Mouse (Mus musculus) intestine, embryonic 16.5 days (tissue): ENCODE measurements around the gene Ltbp1. TPM values are rescaled to one million over a fixed set of nuclear protein-coding genes. Genes with fewer than 3 reads are reported as not detected.

Experiments
- ATAC-seq: fragments of 200-750 bp; cut with Nextera tagmentation; 2 replicates; pipeline ENCODE4 v1.8.0; 2017; ENCODE audit warnings: moderate TSS enrichment, moderate library complexity
- H3K27ac ChIP-seq: fragments of 300-500 bp; sonication (generic); 2 replicates; pipeline ENCODE4 v1.5.1; 2014; ENCODE audit warnings: mild to moderate bottlenecking, low read length
- H3K27me3 ChIP-seq: fragments of 300-500 bp; sonication (generic); replicated peaks from 2 replicates; pipeline ENCODE4 v1.6.1; 2014; ENCODE audit warnings: low read length, control low read depth, mixed read lengths; ENCODE audit not compliant: control insufficient read depth, insufficient read depth
- H3K36me3 ChIP-seq: fragments of 300-500 bp; sonication (generic); 2 replicates; pipeline ENCODE4 v1.6.1; 2014; ENCODE audit warnings: low read length, control low read depth; ENCODE audit not compliant: control insufficient read depth, insufficient read depth
- H3K4me1 ChIP-seq: fragments of 300-500 bp; sonication (generic); 2 replicates; pipeline ENCODE4 v1.6.1; 2014; ENCODE audit warnings: low read length, control low read depth, mixed read lengths; ENCODE audit not compliant: control insufficient read depth, insufficient read depth
- H3K4me2 ChIP-seq: fragments of 300-500 bp; sonication (generic); 2 replicates; pipeline ENCODE4 v1.6.1; 2014; ENCODE audit warnings: low read depth, low read length, control low read depth
- H3K4me3 ChIP-seq: fragments of 300-500 bp; sonication (generic); 2 replicates; pipeline ENCODE4 v1.5.1; 2014; ENCODE audit warnings: mild to moderate bottlenecking, low read length
- H3K9ac ChIP-seq: fragments of 300-500 bp; sonication (generic); 2 replicates; pipeline ENCODE4 v1.6.1; 2014; ENCODE audit warnings: low read depth, low read length
- H3K9me3 ChIP-seq: fragments of 300-500 bp; sonication (generic); 2 replicates; pipeline ENCODE4 v1.6.1; 2016; ENCODE audit warnings: low read length, control low read depth; ENCODE audit not compliant: control insufficient read depth
- WGBS: fragments of 180-500 bp; shearing (Covaris S2); extraction: QIAGEN DNeasy Blood & Tissue Kit; methylation state at CpG from one replicate; pipeline ENCODE4 v1.1.7; 2014; 5-methylcytosine and 5-hydroxymethylcytosine counted together
- polyA plus RNA-seq: library from polyadenylated mRNA; unstranded; fragments of >200 nt; fragmentation: Nextera tagmentation; extraction: Ambion mirVana; gene quantifications from 2 replicates; pipeline ENCODE4 v1.2.1, GENCODE M21; 2015

The Ltbp1 gene
- polyA plus RNA-seq, 1 experiment from 2014 or later, result 12.2 TPM

DNA sequence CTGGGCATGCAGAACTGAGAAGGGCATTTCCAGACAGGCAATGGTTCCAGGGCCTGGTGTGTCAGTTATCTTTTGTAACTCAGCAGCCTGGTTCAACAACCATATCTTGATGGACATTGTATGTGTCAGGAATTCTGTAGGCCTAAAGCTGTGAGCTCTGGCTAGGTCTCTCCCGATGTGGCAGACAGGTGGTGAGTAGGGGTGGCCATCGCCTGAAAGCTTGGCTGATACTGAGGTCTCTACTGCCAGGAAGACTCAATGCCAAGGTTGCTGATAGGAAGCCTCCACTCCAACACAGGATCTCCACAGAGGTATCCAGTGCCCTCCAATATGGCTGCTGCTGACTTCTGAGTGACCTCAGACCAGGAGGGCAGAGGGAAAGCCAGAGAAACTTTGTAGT, 66.4 kb downstream of the Ltbp1 start:
- no peaks in the 10 kb centered on the region for H3K27me3 ChIP-seq
- no peak for ATAC-seq
- no peaks in the 10 kb centered on the region for H3K36me3 ChIP-seq
- no peak overlapping the region for H3K4me3 ChIP-seq
- H3K4me2 ChIP-seq, result no peak overlapping the region
- H3K27ac ChIP-seq, result no peak overlapping the region
- no peaks in the 10 kb centered on the region for H3K9me3 ChIP-seq
- H3K9ac ChIP-seq, result no peak overlapping the region
- H3K4me1 ChIP-seq, result peaks cover 7% of the 10 kb centered on the region; the same call in 1 of the 2 replicates
- WGBS, result 78% methylated on average over 2 of the region's 2 CpGs

DNA sequence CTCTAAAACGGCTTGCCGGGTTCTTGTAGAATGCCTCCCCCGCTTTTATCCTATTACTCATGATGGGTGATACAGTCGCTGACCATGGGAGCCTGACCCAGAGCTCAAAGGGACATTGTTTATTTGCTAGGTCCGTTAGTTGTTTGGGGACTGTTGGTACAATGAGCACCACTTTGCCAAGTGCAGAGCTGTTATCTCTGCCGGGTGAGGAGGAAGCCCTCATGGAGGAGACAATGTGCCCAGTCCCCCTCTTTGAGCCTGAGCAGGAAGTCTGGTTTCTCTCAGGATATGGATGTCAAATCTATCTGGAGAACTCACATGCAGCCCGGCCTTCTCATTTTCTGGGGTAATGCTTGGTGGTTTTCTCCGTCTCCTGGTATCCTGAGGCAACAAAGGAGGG, 68.5 kb downstream of the Ltbp1 start:
- 39% methylated on average over 8 of the region's 8 CpGs for WGBS
- H3K4me2 ChIP-seq, result no peak overlapping the region

DNA sequence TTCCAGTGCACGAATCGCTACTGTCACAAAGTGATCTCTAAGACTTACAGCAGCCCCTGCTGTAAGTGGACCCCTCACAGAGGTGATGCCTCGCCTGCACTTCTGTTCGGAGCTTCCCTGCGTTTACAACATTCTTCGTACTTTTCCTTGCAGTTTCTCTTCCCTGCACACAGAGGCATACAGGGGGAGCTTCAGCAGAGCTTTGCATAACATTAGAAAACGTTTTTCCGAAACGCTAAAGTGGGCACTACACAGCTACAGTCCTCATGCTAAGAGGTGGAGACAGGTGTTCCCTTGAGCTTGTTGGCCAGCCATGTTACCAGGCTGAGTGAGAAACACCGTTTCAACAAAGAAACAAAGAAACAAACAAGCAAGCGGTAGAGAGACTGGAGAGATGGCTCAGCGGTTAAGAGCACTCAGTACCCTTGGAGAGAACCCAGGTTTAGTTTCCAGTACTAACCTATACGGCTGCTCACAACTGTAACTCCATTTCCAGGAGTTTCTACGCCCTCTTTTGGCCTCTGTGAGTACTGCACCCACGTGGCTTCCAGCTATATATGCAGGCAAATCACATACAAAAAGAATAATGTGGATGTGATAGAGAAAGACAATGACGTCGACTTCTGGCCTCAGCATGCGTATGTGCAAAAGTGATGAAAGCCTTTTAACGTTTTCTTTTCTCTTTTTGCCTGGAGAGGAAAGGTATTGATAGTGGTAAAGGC, 69.8 kb downstream of the Ltbp1 start:
- Histone ChIP-seq H3K9me3 (no peaks in the 10 kb centered on the region), H3K4me3 (no peak overlapping the region), H3K4me2 (no peak overlapping the region), H3K36me3 (no peaks in the 10 kb centered on the region), H3K27me3 (no peaks in the 10 kb centered on the region), H3K27ac (no peak overlapping the region), H3K4me1 (peaks cover 7% of the 10 kb centered on the region; the same call in 1 of the 2 replicates), H3K9ac (no peak overlapping the region)
- ATAC-seq, result no peak
- WGBS, result 64% methylated on average over 19 of the region's 19 CpGs

More for the DNA sequence above, 68.5 kb downstream of the Ltbp1 start:
- H3K27ac ChIP-seq, result no peak overlapping the region
- H3K9ac ChIP-seq, result no peak overlapping the region
- no peak overlapping the region for H3K4me3 ChIP-seq
- peak; percentile 40; the same call in 1 of the 2 replicates for ATAC-seq
- H3K9me3 ChIP-seq, result no peaks in the 10 kb centered on the region
- H3K27me3 ChIP-seq, result no peaks in the 10 kb centered on the region
- no peaks in the 10 kb centered on the region for H3K36me3 ChIP-seq
- H3K4me1 ChIP-seq, result peaks cover 7% of the 10 kb centered on the region; the same call in 1 of the 2 replicates

DNA sequence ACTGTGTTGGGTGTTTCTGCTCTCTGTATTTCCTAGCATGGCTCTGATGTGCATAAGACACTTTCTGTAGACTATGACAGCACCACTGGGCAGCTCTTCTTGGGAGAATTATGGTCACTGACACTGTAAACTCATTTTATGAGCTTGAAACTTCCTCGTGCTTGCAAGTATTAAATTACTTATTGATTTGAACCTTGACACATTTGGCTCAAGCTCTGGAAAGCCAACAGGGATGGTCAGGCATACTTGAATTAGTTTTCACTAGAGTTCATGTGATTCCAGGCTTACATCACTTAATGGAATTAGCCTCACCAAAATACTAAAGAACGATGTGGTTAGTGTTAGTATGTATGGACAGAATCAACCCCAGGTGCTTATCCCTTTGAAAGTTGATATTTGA, 76.0 kb downstream of the Ltbp1 start:
- H3K36me3 ChIP-seq, result no peaks in the 10 kb centered on the region
- no peaks in the 10 kb centered on the region for H3K4me1 ChIP-seq
- H3K4me3 ChIP-seq, result no peak overlapping the region
- H3K4me2 ChIP-seq, result no peak overlapping the region
- 55% methylated on average over 2 of the region's 2 CpGs for WGBS
- H3K9ac ChIP-seq, result no peak overlapping the region
- H3K27me3 ChIP-seq, result no peaks in the 10 kb centered on the region
- ATAC-seq, result no peak
- H3K9me3 ChIP-seq, result no peaks in the 10 kb centered on the region
- no peak overlapping the region for H3K27ac ChIP-seq

DNA sequence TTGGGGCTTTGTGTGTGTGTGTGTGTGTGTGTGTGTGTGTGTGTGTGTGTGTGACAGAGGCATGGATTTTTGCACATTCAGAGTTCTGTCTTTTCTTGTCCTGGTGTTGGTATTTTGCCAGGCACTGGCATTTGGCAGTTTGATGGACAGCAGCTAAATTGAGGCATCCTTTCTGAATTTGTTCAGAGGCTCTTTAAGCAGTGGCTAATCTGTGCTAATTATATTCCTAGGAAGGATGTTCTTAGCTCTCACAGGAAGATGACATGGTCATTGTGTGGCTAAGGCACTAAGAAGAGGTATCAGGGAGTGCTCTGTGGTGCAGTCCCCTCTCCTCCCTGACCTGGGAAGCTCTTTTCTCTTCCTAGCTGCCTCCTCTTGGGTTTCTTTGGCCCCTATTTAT, 77.1 kb downstream of the Ltbp1 start:
- H3K27ac ChIP-seq, result no peak overlapping the region

DNA sequence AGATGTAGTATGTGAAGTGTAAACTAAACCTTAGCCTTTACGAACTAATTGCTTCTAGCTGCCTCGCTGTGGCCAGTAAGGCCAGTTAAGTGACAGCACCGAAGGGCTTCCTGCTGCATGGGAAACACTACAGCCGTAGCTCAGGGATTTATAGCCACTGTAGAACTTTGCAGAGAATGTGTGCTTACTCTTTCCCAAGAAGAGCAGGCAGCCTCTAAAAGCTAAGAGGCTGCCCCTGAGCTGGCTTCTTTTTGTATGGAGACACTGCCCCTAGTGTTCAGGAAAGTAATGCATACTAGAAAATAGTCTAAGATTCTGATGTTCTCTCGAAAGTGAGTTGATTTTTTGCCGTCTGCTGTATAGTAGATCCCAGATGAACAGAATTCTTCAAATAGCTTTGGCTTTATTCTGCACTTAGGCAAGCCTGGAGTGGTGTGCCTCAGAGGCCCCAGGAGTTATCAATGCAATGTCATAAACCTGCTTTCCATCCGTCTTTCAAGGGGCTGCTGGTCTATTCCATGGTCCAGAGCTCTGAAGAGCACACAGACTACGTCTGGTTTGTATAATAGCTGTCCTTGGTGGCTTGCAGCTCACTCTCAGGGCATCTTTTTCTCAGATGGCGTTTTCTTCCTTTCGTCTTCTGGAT, 82.1 kb downstream of the Ltbp1 start:
- peak; percentile 71 for ATAC-seq
- Histone ChIP-seq H3K4me3 (no peak overlapping the region), H3K4me2 (no peak overlapping the region), H3K9ac (peak overlapping the region; percentile 34; the same call in 1 of the 2 replicates), H3K36me3 (no peaks in the 10 kb centered on the region), H3K27me3 (no peaks in the 10 kb centered on the region), H3K9me3 (no peaks in the 10 kb centered on the region), H3K27ac (peak overlapping the region; percentile 14; the same call in 1 of the 2 replicates), H3K4me1 (0 out of 2 replicates have a peak, but pooled peaks cover 5% of the 10 kb centered on the region)
- WGBS, result 28% methylated on average over 10 of the region's 10 CpGs

More for the DNA sequence above, 77.1 kb downstream of the Ltbp1 start:
- no peak for ATAC-seq
- H3K4me3 ChIP-seq, result no peak overlapping the region
- H3K27me3 ChIP-seq, result no peaks in the 10 kb centered on the region
- 0 out of 2 replicates have a peak, but pooled peaks cover 2% of the 10 kb centered on the region for H3K4me1 ChIP-seq
- H3K36me3 ChIP-seq, result no peaks in the 10 kb centered on the region
- no peaks in the 10 kb centered on the region for H3K9me3 ChIP-seq
- H3K4me2 ChIP-seq, result no peak overlapping the region
- no peak overlapping the region for H3K9ac ChIP-seq

DNA sequence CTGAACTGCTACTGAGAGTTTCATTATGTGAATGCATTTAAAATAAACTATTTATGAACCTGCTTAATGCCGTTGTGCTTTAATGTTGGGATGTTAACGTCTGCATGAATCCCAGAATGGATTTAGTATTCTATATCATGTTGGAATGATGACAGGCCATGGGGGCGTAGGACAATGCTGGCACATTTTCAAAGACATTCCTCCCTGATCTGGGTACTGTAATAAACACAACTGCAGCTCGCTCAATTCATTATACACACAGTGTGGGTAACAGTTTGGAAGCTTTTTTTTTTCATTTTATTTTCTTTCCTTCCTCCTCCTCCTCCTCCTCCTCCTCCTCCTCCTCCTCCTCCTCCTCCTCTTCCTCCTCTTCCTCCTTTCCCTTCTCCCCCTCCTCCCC, 82.9 kb downstream of the Ltbp1 start:
- 47% methylated on average over 4 of the region's 4 CpGs for WGBS
- H3K27me3 ChIP-seq, result no peaks in the 10 kb centered on the region
- ATAC-seq, result no peak

DNA sequence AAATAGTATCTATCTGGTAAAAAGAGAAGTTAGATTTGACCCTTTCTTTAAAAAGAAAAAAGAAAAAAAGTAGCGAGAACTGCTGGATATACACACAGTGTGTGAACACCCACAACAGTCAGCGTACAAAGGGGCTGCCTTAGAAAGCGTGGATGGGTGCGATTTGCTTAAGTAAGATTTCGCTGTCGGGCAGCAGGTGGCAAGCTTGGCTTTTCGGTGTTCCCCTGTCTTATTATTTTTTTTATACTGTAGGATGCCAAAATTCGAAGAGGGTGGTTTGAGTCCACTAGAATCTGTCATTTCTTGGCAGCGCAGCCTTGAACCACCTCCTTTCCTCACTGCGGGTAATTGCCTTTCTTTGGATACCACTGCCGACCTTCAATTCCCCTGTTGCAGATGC, 83.4 kb downstream of the Ltbp1 start:
- no peaks in the 10 kb centered on the region for H3K36me3 ChIP-seq
- no peaks in the 10 kb centered on the region for H3K27me3 ChIP-seq
- ATAC-seq, result no peak
- H3K9me3 ChIP-seq, result no peaks in the 10 kb centered on the region
- no peak overlapping the region for H3K9ac ChIP-seq
- H3K4me2 ChIP-seq, result no peak overlapping the region
- 81% methylated on average over 11 of the region's 11 CpGs for WGBS
- H3K4me1 ChIP-seq, result 0 out of 2 replicates have a peak, but pooled peaks cover 5% of the 10 kb centered on the region
- H3K27ac ChIP-seq, result no peak overlapping the region
- H3K4me3 ChIP-seq, result no peak overlapping the region

More for the DNA sequence above, 82.9 kb downstream of the Ltbp1 start:
- H3K9me3 ChIP-seq, result no peaks in the 10 kb centered on the region
- H3K9ac ChIP-seq, result no peak overlapping the region
- no peak overlapping the region for H3K27ac ChIP-seq
- 0 out of 2 replicates have a peak, but pooled peaks cover 5% of the 10 kb centered on the region for H3K4me1 ChIP-seq
- H3K36me3 ChIP-seq, result no peaks in the 10 kb centered on the region
- H3K4me2 ChIP-seq, result no peak overlapping the region
- H3K4me3 ChIP-seq, result no peak overlapping the region

DNA sequence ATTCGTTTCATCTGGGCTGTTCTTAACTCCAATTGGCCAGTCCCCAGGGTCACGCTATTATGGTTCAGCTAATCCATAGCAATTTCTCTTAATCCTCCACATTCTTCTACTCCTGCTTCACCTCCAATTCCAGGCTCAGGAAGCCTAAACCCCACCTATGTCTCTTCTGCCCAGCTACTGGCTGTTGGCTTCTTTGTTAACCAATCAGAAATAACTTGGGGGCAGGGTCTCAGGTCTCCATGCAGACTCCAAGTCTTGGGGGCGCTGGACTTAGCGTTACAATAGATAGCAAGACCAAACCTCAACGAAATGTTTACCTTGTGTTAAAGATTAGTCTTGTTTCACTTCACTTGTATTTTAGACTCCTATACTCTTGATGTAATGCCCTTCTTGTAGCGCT, 85.2 kb downstream of the Ltbp1 start:
- Histone ChIP-seq H3K36me3 (no peaks in the 10 kb centered on the region), H3K9me3 (no peaks in the 10 kb centered on the region), H3K27me3 (no peaks in the 10 kb centered on the region), H3K4me1 (0 out of 2 replicates have a peak, but pooled peaks cover 5% of the 10 kb centered on the region), H3K27ac (no peak overlapping the region), H3K4me2 (no peak overlapping the region), H3K9ac (no peak overlapping the region), H3K4me3 (no peak overlapping the region)
- ATAC-seq, result no peak
- 74% methylated on average over 6 of the region's 6 CpGs for WGBS
